In genomic region chr8:124922490-124923089, GRCm38 (mm10) we compare ENCODE assay signal across 1 mouse cellular context.
TF ChIP-seq lines count a peak whose summit lies in the region.

No protein-coding gene starts in this region.

TF ChIP-seq in MEL, 35 proteins besides CTCF, POLR2A, EP300 and RAD21:
- peak; percentile 35; the same call in 1 of the 2 replicates for TF ChIP-seq GATA1 (IDR thresholded peaks at IDR 0.05; ENCODE audit: low read depth, low read length)
- peak; percentile 76 for TF ChIP-seq MYB (IDR thresholded peaks at IDR 0.05; ENCODE audit: low read depth, low read length)
- TF ChIP-seq MXI1 (IDR thresholded peaks at IDR 0.05; ENCODE audit: low read depth, low read length), result peak; percentile 73
- 0 out of 2 replicates have a peak, but pooled peaks have one; percentile 34 for TF ChIP-seq ELF1 (IDR thresholded peaks at IDR 0.05; ENCODE audit: low read depth, low read length)
- TF ChIP-seq E2F4 (IDR thresholded peaks at IDR 0.05; ENCODE audit: borderline replicate concordance, low read depth, low read length), result no peak
- peak; percentile 13; the same call in 1 of the 2 replicates for TF ChIP-seq SIN3A (IDR thresholded peaks at IDR 0.05; ENCODE audit: low read length)
- no peak for TF ChIP-seq JUND (IDR thresholded peaks at IDR 0.05; ENCODE audit: low read depth, low read length)
- TF ChIP-seq TAL1 (IDR thresholded peaks at IDR 0.05; ENCODE audit: low read length), result no peak
- peak; percentile 78; the same call in 1 of the 2 replicates for TF ChIP-seq ETS1 (IDR thresholded peaks at IDR 0.05; ENCODE audit: low read depth, low read length)
- TF ChIP-seq NELFE (IDR thresholded peaks at IDR 0.05; ENCODE audit: low read depth, low read length), result 0 out of 2 replicates have a peak, but pooled peaks have one; percentile 20
- TF ChIP-seq MYC (IDR thresholded peaks at IDR 0.05; ENCODE audit: low read depth, low read length), result peak; percentile 60; the same call in 1 of the 2 replicates
- TF ChIP-seq BHLHE40 (IDR thresholded peaks at IDR 0.05; ENCODE audit: borderline replicate concordance, low read depth, low read length), result 0 out of 2 replicates have a peak, but pooled peaks have one; percentile 37
- TF ChIP-seq CHD2 (IDR thresholded peaks at IDR 0.05; ENCODE audit: low read length), result peak; percentile 63
- peak; percentile 63; the same call in 1 of the 2 replicates for TF ChIP-seq MAX (IDR thresholded peaks at IDR 0.05; ENCODE audit: low read length)
- TF ChIP-seq RCOR1 (IDR thresholded peaks at IDR 0.05; ENCODE audit: low read depth, low read length), result 0 out of 2 replicates have a peak, but pooled peaks have one; percentile 12
- TF ChIP-seq HCFC1 (IDR thresholded peaks at IDR 0.05; ENCODE audit: low read depth, low read length), result 0 out of 2 replicates have a peak, but pooled peaks have one; percentile 33
- TF ChIP-seq CHD1 (IDR thresholded peaks at IDR 0.05; ENCODE audit: low read depth, low read length), result peak; percentile 87; the same call in 1 of the 2 replicates
- TF ChIP-seq NRF1 (IDR thresholded peaks at IDR 0.05; ENCODE audit: insufficient read depth, low read depth, low read length, poor library complexity, severe bottlenecking), result no peak
TF ChIP-seq in MEL: peak in this region for 14.
